20 mouse cellular contexts compared by ENCODE assay signal in the genomic region with DNA sequence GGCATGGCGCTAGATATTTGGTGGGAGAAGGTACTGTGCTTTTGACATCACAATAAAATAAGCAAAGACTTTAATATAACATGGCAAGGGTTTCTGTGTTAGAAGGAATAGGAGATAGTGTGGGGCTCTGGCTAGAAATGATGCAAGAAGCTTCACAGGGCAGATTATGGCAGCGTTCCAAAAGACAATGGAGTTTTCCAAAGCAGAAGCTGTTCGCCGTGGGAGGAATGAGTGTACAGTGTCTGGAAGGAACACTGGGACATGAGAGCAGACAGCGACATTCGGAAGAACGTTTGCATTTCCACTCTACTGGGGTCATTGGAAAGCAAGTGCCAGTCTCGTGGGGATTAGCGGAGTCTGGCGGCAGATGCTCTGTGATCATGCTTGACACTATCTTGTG.
DNase-seq lines count a peak whose midpoint lies in the region; ATAC-seq and TF ChIP-seq lines count a peak whose summit lies in the region.
"Had no signal": no experiment of that assay in that cellular context is flagged by ENCODE, and none has a peak within 500 bp of the region (broad histone marks: within the 10 kb centered on the region; RNA-seq: fewer than 3 reads in every experiment).

No protein-coding gene starts in this region.

- no peaks in the 10 kb centered on the region for H3K36me3 ChIP-seq in forebrain, postnatal 0 days (ENCODE audit: insufficient read depth)
- H3K36me3 ChIP-seq in forebrain, embryonic 10.5 days (replicated peaks), result no peaks in the 10 kb centered on the region
- H3K36me3 ChIP-seq in midbrain, postnatal 0 days (ENCODE audit: insufficient read depth, low read length), result no peaks in the 10 kb centered on the region
- H3K36me3 ChIP-seq in midbrain, embryonic 10.5 days, result no peaks in the 10 kb centered on the region
- H3K36me3 ChIP-seq: heart, embryonic 15.5 days; liver, embryonic 12.5 days; lung, embryonic 15.5 days; midbrain, embryonic 13.5 days had no signal

- no peaks in the 10 kb centered on the region for H3K27me3 ChIP-seq in forebrain, postnatal 0 days (ENCODE audit: insufficient read depth, low read length)
- H3K27me3 ChIP-seq in forebrain, embryonic 10.5 days (ENCODE audit: poor library complexity, severe bottlenecking), result no peaks in the 10 kb centered on the region
- no peaks in the 10 kb centered on the region for H3K27me3 ChIP-seq in midbrain, postnatal 0 days (ENCODE audit: insufficient read depth, low read length)
- H3K27me3 ChIP-seq in midbrain, embryonic 10.5 days (ENCODE audit: low read depth, poor library complexity, severe bottlenecking), result no peaks in the 10 kb centered on the region
- H3K27me3 ChIP-seq: CH12.LX; heart, embryonic 15.5 days; liver, embryonic 12.5 days; lung, embryonic 15.5 days; midbrain, embryonic 13.5 days had no signal

- TF ChIP-seq CTCF in forebrain, postnatal 0 days (IDR thresholded peaks at IDR 0.05; ENCODE audit: low read depth), result no peak
- no peak for TF ChIP-seq CTCF in midbrain, postnatal 0 days (IDR thresholded peaks at IDR 0.05)
- TF ChIP-seq CTCF in brain, embryonic 14.5 days (IDR thresholded peaks at IDR 0.05; ENCODE audit: borderline replicate concordance, extremely low read depth, insufficient read depth, insufficient read length), result no peak

- DNase-seq in forebrain, postnatal 0 days, result peak; percentile 22
- DNase-seq in forebrain, embryonic 10.5 days (ENCODE audit: extremely low spot score, low spot score), result no peak
- DNase-seq in layer of hippocampus, adult 9-11 months, result peak; percentile 17
- DNase-seq in layer of hippocampus, postnatal 25 days (ENCODE audit: extremely low spot score in 1 of 2, low spot score in 1 of 2), result no peak
- DNase-seq in midbrain, postnatal 0 days (ENCODE audit: low spot score), result peak; percentile 39
- no peak for DNase-seq in midbrain, embryonic 10.5 days (ENCODE audit: low spot score)
- DNase-seq in brain, embryonic 14.5 days (ENCODE audit: low read depth), result peak; percentile 36
- no peak for DNase-seq in liver
- DNase-seq: cerebellum, adult 9-11 months; embryo, embryonic 11 days; gastrocnemius, postnatal 25 days; kidney, adult 18-20 months; kidney, postnatal 10 days; thymus, postnatal 14 days had no signal

- H3K4me2 ChIP-seq in forebrain, postnatal 0 days (ENCODE audit: low read depth), result no peak overlapping the region
- no peak overlapping the region for H3K4me2 ChIP-seq in midbrain, postnatal 0 days (ENCODE audit: low read depth, low read length, poor library complexity, severe bottlenecking)
- H3K4me2 ChIP-seq: heart, embryonic 15.5 days; liver, embryonic 12.5 days; lung, embryonic 15.5 days; midbrain, embryonic 13.5 days had no signal

- TF ChIP-seq POLR2A in brain, embryonic 14.5 days (IDR thresholded peaks at IDR 0.05; ENCODE audit: borderline replicate concordance, extremely low read depth, insufficient read depth, insufficient read length, poor library complexity, severe bottlenecking), result no peak

- 77% methylated on average over 10 of the region's 10 CpGs for WGBS in forebrain, postnatal 0 days
- 94% methylated on average over 10 of the region's 10 CpGs for WGBS in forebrain, embryonic 10.5 days
- 77% methylated on average over 10 of the region's 10 CpGs for WGBS in midbrain, postnatal 0 days
- 92% methylated on average over 10 of the region's 10 CpGs for WGBS in midbrain, embryonic 10.5 days

- no peak overlapping the region for H3K27ac ChIP-seq in forebrain, postnatal 0 days (ENCODE audit: low read depth, low read length)
- no peak overlapping the region for H3K27ac ChIP-seq in forebrain, embryonic 10.5 days
- H3K27ac ChIP-seq in midbrain, postnatal 0 days (ENCODE audit: low read depth, low read length), result no peak overlapping the region
- H3K27ac ChIP-seq in midbrain, embryonic 10.5 days (replicated peaks), result no peak overlapping the region
- H3K27ac ChIP-seq: heart, embryonic 15.5 days; liver, embryonic 12.5 days; lung, embryonic 15.5 days; midbrain, embryonic 13.5 days had no signal

- H3K4me1 ChIP-seq in forebrain, postnatal 0 days (ENCODE audit: insufficient read depth), result no peaks in the 10 kb centered on the region
- H3K4me1 ChIP-seq in forebrain, embryonic 10.5 days, result peaks cover 12% of the 10 kb centered on the region
- H3K4me1 ChIP-seq in midbrain, postnatal 0 days (ENCODE audit: insufficient read depth, low read length), result no peaks in the 10 kb centered on the region
- 0 out of 2 replicates have a peak, but pooled peaks cover 4% of the 10 kb centered on the region for H3K4me1 ChIP-seq in midbrain, embryonic 10.5 days
- H3K4me1 ChIP-seq: liver, embryonic 12.5 days; lung, embryonic 15.5 days; midbrain, embryonic 13.5 days had no signal

- ATAC-seq in forebrain, postnatal 0 days, result no peak
- no peak for ATAC-seq in midbrain, postnatal 0 days (ENCODE audit: low FRiP score)
- ATAC-seq: liver, embryonic 12.5 days; midbrain, embryonic 13.5 days had no signal

- H3K4me3 ChIP-seq in forebrain, postnatal 0 days (ENCODE audit: low read depth, low read length), result no peak overlapping the region
- H3K4me3 ChIP-seq in forebrain, embryonic 10.5 days, result no peak overlapping the region
- no peak overlapping the region for H3K4me3 ChIP-seq in midbrain, postnatal 0 days (ENCODE audit: low read depth, low read length)
- no peak overlapping the region for H3K4me3 ChIP-seq in midbrain, embryonic 10.5 days
- H3K4me3 ChIP-seq: heart, embryonic 15.5 days; liver, embryonic 12.5 days; lung, embryonic 15.5 days; midbrain, embryonic 13.5 days; myocyte had no signal

- no peaks in the 10 kb centered on the region for H3K9me3 ChIP-seq in forebrain, postnatal 0 days (ENCODE audit: low read length)
- no peaks in the 10 kb centered on the region for H3K9me3 ChIP-seq in forebrain, embryonic 10.5 days
- H3K9me3 ChIP-seq in midbrain, postnatal 0 days (ENCODE audit: low read length), result no peaks in the 10 kb centered on the region
- H3K9me3 ChIP-seq in midbrain, embryonic 10.5 days (replicated peaks), result no peaks in the 10 kb centered on the region
- H3K9me3 ChIP-seq: heart, embryonic 15.5 days; liver, embryonic 12.5 days; lung, embryonic 15.5 days; midbrain, embryonic 13.5 days had no signal

- no peak overlapping the region for H3K9ac ChIP-seq in forebrain, postnatal 0 days
- H3K9ac ChIP-seq in midbrain, postnatal 0 days (replicated peaks; ENCODE audit: low read length, poor library complexity, severe bottlenecking), result no peak overlapping the region
- H3K9ac ChIP-seq: heart, embryonic 15.5 days; liver, embryonic 12.5 days; lung, embryonic 15.5 days; midbrain, embryonic 13.5 days had no signal

Comparison
In these comparisons a context has a peak if more than half of its experiments do, and no peak if none do; other contexts are left out.
1. DNase-seq: peak in forebrain, postnatal 0 days (single experiment), layer of hippocampus, adult 9-11 months (single experiment), midbrain, postnatal 0 days (single experiment) and brain, embryonic 14.5 days (single experiment); none in forebrain, embryonic 10.5 days (single experiment), layer of hippocampus, postnatal 25 days (0 of 2), midbrain, embryonic 10.5 days (single experiment) and liver (single experiment).